Mouse (Mus musculus) embryonic facial prominence, embryonic 15.5 days (tissue): ENCODE results near the gene C530008M17Rik. TPM values are rescaled to one million over a fixed set of nuclear protein-coding genes. Genes with fewer than 3 reads are reported as not detected.

Experiments
- ATAC-seq: fragments of 200-750 bp; cut with Nextera tagmentation; 2 replicates; pipeline ENCODE4 v1.8.0; 2017; ENCODE audit warnings: low read depth, moderate TSS enrichment; ENCODE audit not compliant: insufficient number of reproducible peaks, low FRiP score, low TSS enrichment
- H3K27ac ChIP-seq: fragments of 300-500 bp; sonication (generic); replicated peaks from 2 replicates; pipeline ENCODE4 v1.5.1; 2015; ENCODE audit warnings: mild to moderate bottlenecking, inconsistent platforms
- H3K27me3 ChIP-seq: fragments of 300-500 bp; sonication (generic); 2 replicates; pipeline ENCODE4 v1.6.1; 2015; ENCODE audit warnings: inconsistent platforms
- H3K36me3 ChIP-seq: fragments of 300-500 bp; sonication (generic); 2 replicates; pipeline ENCODE4 v1.6.1; 2015; ENCODE audit warnings: mild to moderate bottlenecking, inconsistent platforms
- H3K4me1 ChIP-seq: fragments of 300-500 bp; sonication (generic); 2 replicates; pipeline ENCODE4 v1.6.1; 2015; ENCODE audit warnings: inconsistent platforms
- H3K4me2 ChIP-seq: fragments of 300-500 bp; sonication (generic); replicated peaks from 2 replicates; pipeline ENCODE4 v1.6.1; 2015; ENCODE audit warnings: mild to moderate bottlenecking, inconsistent platforms
- H3K4me3 ChIP-seq: fragments of 300-500 bp; sonication (generic); replicated peaks from 2 replicates; pipeline ENCODE4 v1.5.1; 2015; ENCODE audit warnings: mild to moderate bottlenecking, inconsistent platforms
- H3K9ac ChIP-seq: fragments of 300-500 bp; sonication (generic); 2 replicates; pipeline ENCODE4 v1.6.1; 2015; ENCODE audit warnings: inconsistent platforms
- H3K9me3 ChIP-seq: fragments of 300-500 bp; sonication (generic); replicated peaks from 2 replicates; pipeline ENCODE4 v1.6.1; 2016; ENCODE audit warnings: inconsistent platforms
- whole genome bisulfite sequencing: fragments of 180-500 bp; shearing (Covaris S2); methylation state at CpG from one replicate; pipeline ENCODE4 v1.1.7; 2015; 5-methylcytosine and 5-hydroxymethylcytosine counted together
- polyA plus RNA-seq: library from polyadenylated mRNA; unstranded; fragments of >200 nt; fragmentation: Nextera tagmentation; extraction: Ambion mirVana; gene quantifications from 2 replicates; pipeline ENCODE4 v1.2.1, GENCODE M21; 2015

Gene C530008M17Rik
- polyA plus RNA-seq, 1 experiment from 2014 or later = 17.0 TPM

DNA sequence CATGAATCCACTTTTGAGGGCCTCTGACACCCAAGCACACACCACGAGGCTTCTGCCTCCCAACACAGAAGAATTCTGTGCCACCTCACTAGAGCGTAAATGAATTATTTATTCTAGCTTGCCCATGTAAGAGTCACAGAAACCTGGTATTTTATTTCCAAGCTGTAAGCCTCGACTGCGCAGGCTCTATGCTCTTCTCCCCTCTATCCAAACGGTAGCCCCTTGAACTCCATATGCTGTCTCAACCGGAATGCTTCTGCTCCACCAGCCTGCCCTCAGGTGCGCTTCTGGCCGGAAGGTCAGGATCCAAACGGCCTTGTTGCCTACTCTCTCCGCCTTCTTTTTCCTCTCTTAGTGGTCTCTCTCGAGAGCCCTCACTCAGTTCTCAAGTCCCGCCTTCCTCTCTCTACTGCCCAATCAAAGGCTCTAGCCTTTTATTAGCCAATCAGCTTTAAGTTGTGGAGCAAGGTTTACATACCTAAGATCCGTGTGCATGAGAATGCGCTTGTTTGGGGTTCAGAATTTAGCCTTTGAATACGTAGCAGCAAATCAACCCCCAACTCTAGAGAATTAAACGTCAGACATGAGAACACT, 212.5 kb downstream of the C530008M17Rik start:
- Histone ChIP-seq H3K4me1 (no peaks in the 10 kb centered on the region), H3K9me3 (no peaks in the 10 kb centered on the region), H3K4me2 (peak overlapping the region; percentile 47), H3K27me3 (no peaks in the 10 kb centered on the region), H3K9ac (no peak overlapping the region), H3K36me3 (peaks cover 22% of the 10 kb centered on the region), H3K4me3 (peak overlapping the region; percentile 40), H3K27ac (no peak overlapping the region)
- ATAC-seq = peak; percentile 80
- 27% methylated on average over 16 of the region's 16 CpGs for WGBS

DNA sequence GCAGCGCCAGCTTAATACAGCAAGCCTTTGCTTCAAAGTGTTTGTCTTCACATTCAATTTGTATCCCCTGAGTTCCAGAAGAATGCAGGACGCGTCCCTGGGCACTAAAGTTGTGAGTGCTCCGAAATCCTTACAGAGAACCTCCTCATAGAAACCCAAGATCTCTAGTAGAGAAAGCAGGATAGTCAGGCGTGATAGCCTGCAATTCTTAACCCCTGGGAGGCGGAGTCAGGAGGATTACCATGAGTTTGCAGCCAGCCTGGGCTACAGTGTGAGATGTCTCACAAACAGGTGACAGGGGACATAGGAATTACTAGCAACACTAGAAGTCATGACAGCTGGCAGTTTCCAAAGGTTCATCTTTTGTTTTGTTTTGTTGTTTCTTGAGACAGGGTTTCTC, 213.2 kb downstream of the C530008M17Rik start:
- no peak overlapping the region for H3K9ac ChIP-seq
- no peak overlapping the region for H3K27ac ChIP-seq
- no peaks in the 10 kb centered on the region for H3K27me3 ChIP-seq
- WGBS = 53% methylated on average over 6 of the region's 6 CpGs
- H3K4me3 ChIP-seq = peak overlapping the region; percentile 40
- no peak for ATAC-seq
- peak overlapping the region; percentile 47 for H3K4me2 ChIP-seq
- H3K36me3 ChIP-seq = peaks cover 25% of the 10 kb centered on the region
- H3K9me3 ChIP-seq = no peaks in the 10 kb centered on the region
- no peaks in the 10 kb centered on the region for H3K4me1 ChIP-seq

DNA sequence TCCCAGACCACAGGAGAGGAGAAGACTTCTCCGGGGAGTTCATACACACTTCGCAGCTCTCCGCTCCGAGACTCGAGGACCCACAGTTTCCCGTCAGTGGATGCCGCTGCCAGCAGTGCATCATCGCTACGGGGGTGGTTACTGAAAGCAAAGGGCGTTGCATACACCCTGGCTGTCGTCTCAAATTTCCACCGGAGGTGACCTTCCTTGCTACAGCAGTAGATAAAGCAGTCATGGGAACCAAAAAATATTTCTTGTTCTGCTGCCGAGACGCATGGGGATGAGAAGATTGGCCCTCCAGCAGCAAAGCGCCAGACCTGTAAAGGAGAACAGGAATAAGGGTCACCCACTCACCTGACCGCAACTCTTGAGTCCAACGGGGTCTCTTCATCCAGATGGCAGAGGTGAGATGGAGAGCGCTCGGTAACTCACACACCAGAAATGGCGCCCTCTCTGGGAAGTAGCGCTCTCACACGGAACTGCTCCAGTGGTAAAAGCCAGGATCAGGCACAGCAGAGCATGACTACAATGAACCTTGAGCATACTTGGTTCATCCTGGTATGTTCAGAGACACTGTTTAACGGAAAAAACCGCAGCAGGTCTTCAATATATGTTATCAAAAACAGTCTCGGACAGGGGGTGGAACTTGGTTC, 219.9 kb downstream of the C530008M17Rik start:
- Histone ChIP-seq H3K36me3 (peaks cover 34% of the 10 kb centered on the region), H3K9me3 (no peaks in the 10 kb centered on the region), H3K4me2 (no peak overlapping the region), H3K27me3 (no peaks in the 10 kb centered on the region), H3K4me3 (no peak overlapping the region), H3K4me1 (no peaks in the 10 kb centered on the region), H3K9ac (no peak overlapping the region), H3K27ac (no peak overlapping the region)
- ATAC-seq = no peak
- 89% methylated on average over 25 of the region's 25 CpGs for WGBS

DNA sequence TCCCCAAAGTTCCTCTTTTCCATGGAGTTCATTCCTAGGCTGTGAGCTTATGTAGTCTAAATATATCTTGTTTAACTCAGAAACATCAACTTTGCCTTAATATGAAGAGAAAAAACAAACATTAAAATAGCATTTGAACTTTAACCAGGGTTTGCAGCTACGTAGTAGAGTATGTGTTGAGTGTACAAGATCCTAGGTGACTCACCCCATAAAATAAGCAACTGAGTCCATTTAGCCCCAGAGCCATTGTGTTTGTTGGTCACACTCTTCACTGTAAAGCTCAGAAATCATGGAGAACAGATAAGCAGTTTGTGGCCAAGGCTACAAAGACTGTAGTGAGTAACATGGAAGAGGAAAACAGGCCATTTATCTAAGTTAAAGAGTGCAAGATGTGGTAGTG, 227.8 kb downstream of the C530008M17Rik start:
- no peak overlapping the region for H3K27ac ChIP-seq
- no peaks in the 10 kb centered on the region for H3K9me3 ChIP-seq
- 80% methylated on average over 1 of the region's 1 CpGs for WGBS
- H3K4me2 ChIP-seq = no peak overlapping the region
- H3K27me3 ChIP-seq = no peaks in the 10 kb centered on the region
- H3K9ac ChIP-seq = no peak overlapping the region
- no peak overlapping the region for H3K4me3 ChIP-seq
- H3K36me3 ChIP-seq = peaks cover 54% of the 10 kb centered on the region
- H3K4me1 ChIP-seq = no peaks in the 10 kb centered on the region
- no peak for ATAC-seq

DNA sequence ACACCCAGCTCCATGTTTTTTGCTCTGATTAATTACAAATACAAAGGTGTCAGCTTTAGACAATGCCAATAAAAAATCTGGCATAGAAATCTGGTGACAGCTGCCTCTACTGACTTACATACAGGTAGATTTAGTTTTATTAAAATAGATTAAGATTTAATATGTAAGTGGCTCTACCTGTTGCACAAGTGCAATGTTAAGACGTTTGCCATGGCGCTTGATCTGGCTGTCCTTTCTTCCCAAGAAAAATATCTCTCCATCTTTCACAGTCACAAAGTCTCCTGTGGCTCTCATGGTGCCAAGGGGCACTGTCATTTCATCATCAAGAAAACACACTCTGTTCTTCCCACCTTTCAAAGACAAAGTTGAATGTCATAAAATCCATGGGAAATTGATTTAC, 230.7 kb downstream of the C530008M17Rik start:
- Histone ChIP-seq H3K4me2 (no peak overlapping the region), H3K4me3 (no peak overlapping the region), H3K4me1 (no peaks in the 10 kb centered on the region), H3K27me3 (no peaks in the 10 kb centered on the region), H3K36me3 (peaks cover 57% of the 10 kb centered on the region), H3K27ac (no peak overlapping the region), H3K9me3 (no peaks in the 10 kb centered on the region), H3K9ac (no peak overlapping the region)
- ATAC-seq = no peak
- 90% methylated on average over 2 of the region's 2 CpGs for WGBS

DNA sequence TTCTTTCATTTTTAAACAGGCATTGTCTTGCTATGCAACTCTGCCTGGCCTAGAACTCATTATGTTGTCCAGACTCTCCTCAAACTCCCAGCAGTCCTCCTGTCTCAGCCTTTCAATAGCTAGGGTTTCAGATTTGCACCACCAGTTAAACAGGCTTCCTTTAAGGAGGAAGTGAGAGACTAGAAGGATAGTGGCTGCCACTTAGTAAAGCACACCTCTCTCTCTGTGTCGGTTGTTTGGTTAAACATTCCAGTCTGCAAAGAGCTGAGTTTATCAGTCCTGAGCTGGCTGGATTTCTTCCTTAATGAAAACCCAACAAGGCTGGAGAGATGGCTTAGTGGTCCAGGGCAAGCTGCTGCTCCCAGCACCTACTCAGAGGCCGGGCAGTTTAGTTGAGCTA, 236.3 kb downstream of the C530008M17Rik start:
- Histone ChIP-seq H3K36me3 (peaks cover 38% of the 10 kb centered on the region), H3K27ac (no peak overlapping the region)

GRCm38 (mm10) chr5:76893084-76893483, 236.8 kb downstream of the C530008M17Rik start:
- WGBS = 82% methylated on average over 2 of the region's 2 CpGs
- Histone ChIP-seq H3K27ac (no peak overlapping the region), H3K9me3 (no peaks in the 10 kb centered on the region), H3K27me3 (no peaks in the 10 kb centered on the region), H3K36me3 (peaks cover 42% of the 10 kb centered on the region), H3K9ac (no peak overlapping the region), H3K4me1 (no peaks in the 10 kb centered on the region), H3K4me2 (no peak overlapping the region), H3K4me3 (no peak overlapping the region)
- ATAC-seq = no peak

More for the DNA sequence above, 236.3 kb downstream of the C530008M17Rik start:
- no peak overlapping the region for H3K9ac ChIP-seq
- 85% methylated on average over 2 of the region's 2 CpGs for WGBS
- no peak overlapping the region for H3K4me3 ChIP-seq
- no peak for ATAC-seq
- no peaks in the 10 kb centered on the region for H3K4me1 ChIP-seq
- H3K4me2 ChIP-seq = no peak overlapping the region
- no peaks in the 10 kb centered on the region for H3K9me3 ChIP-seq
- H3K27me3 ChIP-seq = no peaks in the 10 kb centered on the region

- no peak for ATAC-seq
Observed at GRCm38 (mm10) chr5:76902131-76902530, 245.8 kb downstream of the C530008M17Rik start.

DNA sequence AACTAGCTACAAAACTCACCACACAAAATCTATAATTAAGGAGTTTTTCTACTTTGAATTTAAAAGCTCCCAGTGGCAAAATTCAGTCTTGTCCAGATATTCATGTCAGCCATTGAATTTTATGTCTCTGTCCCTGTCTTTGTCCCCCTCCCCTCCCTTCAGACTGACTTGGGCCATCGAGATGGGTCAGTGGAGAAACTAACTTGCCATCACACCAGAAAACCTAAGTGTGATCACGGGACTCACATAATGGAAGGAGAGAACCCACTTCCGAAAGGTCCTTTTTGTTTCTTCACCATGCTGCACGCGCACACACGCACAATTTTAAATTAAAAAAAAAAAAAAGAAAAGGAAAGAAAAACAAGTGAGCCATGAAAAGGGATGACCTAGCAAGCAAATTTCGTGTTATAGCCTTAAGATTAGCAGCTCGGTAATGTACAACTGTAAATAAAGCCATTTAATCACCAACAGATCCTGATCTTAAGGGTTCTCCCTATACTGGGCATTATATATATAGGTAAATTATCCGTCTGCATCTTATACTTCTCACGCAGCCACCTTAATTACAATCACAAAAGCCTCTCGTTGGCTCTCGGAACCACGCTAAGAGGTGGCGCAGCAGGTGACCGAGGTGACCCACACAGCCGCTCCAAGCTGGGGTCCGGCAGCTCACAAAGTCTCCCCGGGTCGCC, 248.5 kb downstream of the C530008M17Rik start:
- no peak; the same call in 1 of the 2 replicates for ATAC-seq
- Histone ChIP-seq H3K4me3 (peak overlapping the region; percentile 81), H3K36me3 (peaks cover 2% of the 10 kb centered on the region; the same call in 1 of the 2 replicates), H3K4me2 (peak overlapping the region; percentile 80), H3K4me1 (peaks cover 10% of the 10 kb centered on the region), H3K9ac (peak overlapping the region; percentile 85), H3K9me3 (no peaks in the 10 kb centered on the region), H3K27ac (peak overlapping the region; percentile 86), H3K27me3 (no peaks in the 10 kb centered on the region)
- 2% methylated on average over 19 of the region's 19 CpGs for whole genome bisulfite sequencing

More at GRCm38 (mm10) chr5:76902131-76902530, 245.8 kb downstream of the C530008M17Rik start:
- Histone ChIP-seq H3K4me1 (peaks cover 10% of the 10 kb centered on the region), H3K36me3 (peaks cover 16% of the 10 kb centered on the region; the same call in 1 of the 2 replicates), H3K27me3 (no peaks in the 10 kb centered on the region), H3K27ac (no peak overlapping the region), H3K4me2 (no peak overlapping the region), H3K4me3 (no peak overlapping the region), H3K9me3 (no peaks in the 10 kb centered on the region), H3K9ac (no peak overlapping the region)
- WGBS = 77% methylated on average over 4 of the region's 4 CpGs

- Histone ChIP-seq H3K9me3 (no peaks in the 10 kb centered on the region), H3K9ac (peak within 1 kb of the TSS; percentile 85), H3K4me1 (peaks cover 10% of the 10 kb centered on the region), H3K4me3 (peak within 1 kb of the TSS; percentile 81), H3K27me3 (no peaks in the 10 kb centered on the region), H3K36me3 (no peaks in the 10 kb centered on the region), H3K27ac (peak within 1 kb of the TSS; percentile 86), H3K4me2 (peak within 1 kb of the TSS; percentile 80)
- under 1% methylated on average over 46 of the region's 47 CpGs for WGBS
- ATAC-seq = peak; percentile 97
Observed at GRCm38 (mm10) chr5:76905405-76906154, 249.3 kb downstream of the C530008M17Rik start, which contains the start of gene Aasdh. Gene Aasdh (minus strand): TSS chr5:76905514.

DNA sequence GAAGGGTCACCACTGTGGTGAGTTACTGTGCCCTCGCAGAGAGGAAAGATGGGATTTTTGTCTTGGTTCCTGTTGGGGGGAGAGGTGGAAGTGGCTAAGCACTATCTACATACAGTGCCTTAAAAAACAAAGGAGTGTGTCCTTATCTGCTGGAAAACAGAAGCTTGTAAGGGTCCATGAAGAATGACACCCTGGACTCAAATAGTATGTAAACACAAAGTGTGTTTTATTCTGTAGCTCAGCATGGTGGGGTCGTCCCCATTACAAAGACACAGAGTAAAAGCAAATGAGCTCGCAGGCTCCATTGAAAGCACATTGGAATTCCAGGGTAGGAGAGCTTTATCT, 249.8 kb downstream of the C530008M17Rik start:
- ATAC-seq = no peak
- Histone ChIP-seq H3K4me3 (peak overlapping the region; percentile 81), H3K27ac (peak overlapping the region; percentile 86), H3K4me1 (peaks cover 10% of the 10 kb centered on the region), H3K4me2 (peak overlapping the region; percentile 80), H3K27me3 (no peaks in the 10 kb centered on the region), H3K9ac (peak overlapping the region; percentile 85; the same call in 1 of the 2 replicates), H3K9me3 (no peaks in the 10 kb centered on the region), H3K36me3 (no peaks in the 10 kb centered on the region)
- WGBS = 37% methylated on average over 3 of the region's 3 CpGs
